Mouse (Mus musculus): Measurements from ENCODE around the gene Tigd3. TPM values are rescaled to one million over a fixed set of nuclear protein-coding genes. Genes with fewer than 3 reads are reported as not detected.

Tigd3 gene
- polyA plus RNA-seq, 1 experiment: 1.3 TPM

DNA sequence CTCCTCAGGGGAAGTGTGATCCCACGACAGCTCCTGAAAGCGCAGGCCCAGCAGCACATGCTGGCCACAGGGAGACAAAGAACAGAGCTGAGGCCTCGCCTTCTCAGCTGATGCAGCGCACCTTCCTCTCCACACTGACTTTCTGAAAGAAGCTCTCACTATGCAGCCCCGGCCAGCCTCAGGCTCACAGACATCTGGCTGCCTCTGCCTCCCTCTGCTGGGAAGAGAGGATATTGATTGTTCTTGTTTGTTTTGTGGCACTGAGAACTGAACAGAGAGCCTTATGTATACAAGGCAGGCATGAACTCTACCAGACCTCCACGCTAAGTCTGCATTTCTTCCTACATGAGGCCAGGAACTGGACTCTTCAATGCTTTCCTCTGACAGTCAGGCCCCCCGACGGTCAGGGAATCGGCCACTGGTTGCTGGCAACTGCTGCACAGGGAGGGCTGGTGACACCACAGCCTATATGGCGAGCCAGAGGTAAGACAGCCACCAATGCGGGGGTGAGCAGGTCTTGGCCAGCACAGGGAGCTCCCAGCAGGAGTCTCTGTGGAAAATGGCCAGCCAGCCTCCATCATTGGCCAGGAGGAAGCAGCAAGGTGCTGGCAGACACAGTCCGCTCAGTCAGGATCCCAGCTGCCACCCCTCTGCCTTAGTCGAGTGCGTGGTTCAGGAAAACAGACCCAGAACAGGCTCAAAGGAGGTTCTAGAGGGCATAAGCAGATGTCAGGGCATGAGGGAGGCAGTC is 31.4 kb downstream of the Tigd3 start:
- TF ChIP-seq CTCF (IDR thresholded peaks at IDR 0.05; ENCODE audit: extremely low read depth, insufficient read depth, insufficient read length, insufficient replicate concordance) (no peak), POLR2A (IDR thresholded peaks at IDR 0.05; ENCODE audit: low read depth, low read length) (no peak)
- Histone ChIP-seq H3K4me3 (ENCODE audit: extremely low read depth, insufficient read depth, insufficient read length) (no peak overlapping the region), H3K36me3 (ENCODE audit: control insufficient read depth, insufficient read depth, low read length) (peaks cover 57% of the 10 kb centered on the region)

GRCm38 (mm10) chr19:5856604-5857003 is 37.3 kb downstream of the Tigd3 start:
- Histone ChIP-seq H3K4me3 (ENCODE audit: extremely low read depth, insufficient read depth, insufficient read length) (no peak overlapping the region), H3K36me3 (ENCODE audit: control insufficient read depth, insufficient read depth, low read length) (peaks cover 42% of the 10 kb centered on the region), H3K4me1 (ENCODE audit: control insufficient read depth, insufficient read depth, insufficient read length) (no peaks in the 10 kb centered on the region), H3K27me3 (ENCODE audit: control insufficient read depth, insufficient read depth, low read length) (no peaks in the 10 kb centered on the region), H3K27ac (ENCODE audit: insufficient read depth, low read length) (no peak overlapping the region)
- TF ChIP-seq POLR2A (IDR thresholded peaks at IDR 0.05; ENCODE audit: low read depth, low read length) (no peak), CTCF (IDR thresholded peaks at IDR 0.05; ENCODE audit: extremely low read depth, insufficient read depth, insufficient read length, insufficient replicate concordance) (no peak)
- DNase-seq (ENCODE audit: low read depth in 1 of 2, low spot score in 2 of 2): no peak
- 94% methylated on average over 9 of the region's 9 CpGs for WGBS

More for the DNA sequence above, 31.4 kb downstream of the Tigd3 start:
- H3K4me1 ChIP-seq (ENCODE audit: control insufficient read depth, insufficient read depth, insufficient read length): no peaks in the 10 kb centered on the region
- H3K27me3 ChIP-seq (ENCODE audit: control insufficient read depth, insufficient read depth, low read length): no peaks in the 10 kb centered on the region
- no peak overlapping the region for H3K27ac ChIP-seq (ENCODE audit: insufficient read depth, low read length)
- WGBS: 97% methylated on average over 14 of the region's 14 CpGs
- no peak for DNase-seq (ENCODE audit: low read depth in 1 of 2, low spot score in 2 of 2)

DNA sequence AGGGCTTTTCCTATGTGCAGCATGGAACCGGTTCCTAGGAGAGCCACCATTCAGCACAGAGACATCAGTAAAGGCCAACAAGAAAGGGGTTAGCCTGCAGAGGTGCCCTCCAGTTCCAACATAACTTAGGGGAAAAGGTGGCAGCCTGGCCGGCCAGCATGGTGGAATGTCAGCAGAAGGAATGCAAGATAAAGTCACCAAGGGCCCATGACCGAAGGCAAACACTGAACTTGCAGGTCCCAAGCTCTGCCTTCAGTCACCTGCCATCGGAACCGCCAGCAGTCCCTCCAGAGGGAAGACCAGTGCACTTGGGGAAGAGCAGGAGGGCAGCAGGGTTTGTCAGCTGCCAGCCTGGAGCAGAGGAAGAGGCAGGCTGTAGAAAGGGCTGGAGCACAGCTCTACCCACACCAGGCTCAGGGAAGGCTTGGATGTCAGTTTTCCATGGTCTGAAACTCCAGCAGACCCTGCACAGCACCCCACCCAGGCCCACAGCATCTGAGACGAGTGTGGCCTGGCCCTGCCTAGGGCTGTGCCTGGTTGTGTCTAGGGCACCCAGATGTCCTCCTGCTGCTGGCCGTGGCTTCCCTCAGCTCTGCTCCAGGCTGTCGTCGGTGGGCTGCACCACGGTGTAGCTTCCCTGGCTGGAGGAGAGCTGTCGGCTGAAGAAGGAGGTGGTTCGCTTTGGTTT is 41.8 kb downstream of the Tigd3 start:
- no peak overlapping the region for H3K4me3 ChIP-seq (ENCODE audit: extremely low read depth, insufficient read depth, insufficient read length)

GRCm38 (mm10) chr19:5851481-5851971 is 42.4 kb downstream of the Tigd3 start:
- WGBS: 79% methylated on average over 5 of the region's 5 CpGs
- peak overlapping the region; percentile 66 for H3K27ac ChIP-seq (ENCODE audit: insufficient read depth, low read length)
- TF ChIP-seq CTCF (IDR thresholded peaks at IDR 0.05; ENCODE audit: extremely low read depth, insufficient read depth, insufficient read length, insufficient replicate concordance) (no peak), POLR2A (IDR thresholded peaks at IDR 0.05; ENCODE audit: low read depth, low read length) (no peak)
- H3K27me3 ChIP-seq (ENCODE audit: control insufficient read depth, insufficient read depth, low read length): no peaks in the 10 kb centered on the region
- peaks cover 21% of the 10 kb centered on the region; the same call in 1 of the 2 replicates for H3K4me1 ChIP-seq (ENCODE audit: control insufficient read depth, insufficient read depth, insufficient read length)
- no peak overlapping the region for H3K4me3 ChIP-seq (ENCODE audit: extremely low read depth, insufficient read depth, insufficient read length)
- H3K36me3 ChIP-seq (ENCODE audit: control insufficient read depth, insufficient read depth, low read length): peaks cover 26% of the 10 kb centered on the region
- DNase-seq (ENCODE audit: low read depth in 1 of 2, low spot score in 2 of 2): no peak

More for the DNA sequence above, 41.8 kb downstream of the Tigd3 start:
- H3K4me1 ChIP-seq (ENCODE audit: control insufficient read depth, insufficient read depth, insufficient read length): peaks cover 21% of the 10 kb centered on the region; the same call in 1 of the 2 replicates
- TF ChIP-seq CTCF (IDR thresholded peaks at IDR 0.05; ENCODE audit: extremely low read depth, insufficient read depth, insufficient read length, insufficient replicate concordance) (no peak), POLR2A (IDR thresholded peaks at IDR 0.05; ENCODE audit: low read depth, low read length) (no peak)
- peaks cover 29% of the 10 kb centered on the region for H3K36me3 ChIP-seq (ENCODE audit: control insufficient read depth, insufficient read depth, low read length)
- no peaks in the 10 kb centered on the region for H3K27me3 ChIP-seq (ENCODE audit: control insufficient read depth, insufficient read depth, low read length)
- H3K27ac ChIP-seq (ENCODE audit: insufficient read depth, low read length): peak overlapping the region; percentile 66; the same call in 1 of the 2 replicates
- WGBS: 91% methylated on average over 12 of the region's 12 CpGs
- no peak for DNase-seq (ENCODE audit: low read depth in 1 of 2, low spot score in 2 of 2)

GRCm38 (mm10) chr19:5850860-5851259 is 43.1 kb downstream of the Tigd3 start:
- H3K27me3 ChIP-seq (ENCODE audit: control insufficient read depth, insufficient read depth, low read length): no peaks in the 10 kb centered on the region
- DNase-seq (ENCODE audit: low read depth in 1 of 2, low spot score in 2 of 2): no peak
- H3K36me3 ChIP-seq (ENCODE audit: control insufficient read depth, insufficient read depth, low read length): peaks cover 22% of the 10 kb centered on the region
- no peak overlapping the region for H3K4me3 ChIP-seq (ENCODE audit: extremely low read depth, insufficient read depth, insufficient read length)
- 89% methylated on average over 3 of the region's 3 CpGs for WGBS
- TF ChIP-seq POLR2A (IDR thresholded peaks at IDR 0.05; ENCODE audit: low read depth, low read length) (no peak), CTCF (IDR thresholded peaks at IDR 0.05; ENCODE audit: extremely low read depth, insufficient read depth, insufficient read length, insufficient replicate concordance) (no peak)
- H3K4me1 ChIP-seq (ENCODE audit: control insufficient read depth, insufficient read depth, insufficient read length): peaks cover 21% of the 10 kb centered on the region; the same call in 1 of the 2 replicates
- no peak overlapping the region for H3K27ac ChIP-seq (ENCODE audit: insufficient read depth, low read length)

DNA sequence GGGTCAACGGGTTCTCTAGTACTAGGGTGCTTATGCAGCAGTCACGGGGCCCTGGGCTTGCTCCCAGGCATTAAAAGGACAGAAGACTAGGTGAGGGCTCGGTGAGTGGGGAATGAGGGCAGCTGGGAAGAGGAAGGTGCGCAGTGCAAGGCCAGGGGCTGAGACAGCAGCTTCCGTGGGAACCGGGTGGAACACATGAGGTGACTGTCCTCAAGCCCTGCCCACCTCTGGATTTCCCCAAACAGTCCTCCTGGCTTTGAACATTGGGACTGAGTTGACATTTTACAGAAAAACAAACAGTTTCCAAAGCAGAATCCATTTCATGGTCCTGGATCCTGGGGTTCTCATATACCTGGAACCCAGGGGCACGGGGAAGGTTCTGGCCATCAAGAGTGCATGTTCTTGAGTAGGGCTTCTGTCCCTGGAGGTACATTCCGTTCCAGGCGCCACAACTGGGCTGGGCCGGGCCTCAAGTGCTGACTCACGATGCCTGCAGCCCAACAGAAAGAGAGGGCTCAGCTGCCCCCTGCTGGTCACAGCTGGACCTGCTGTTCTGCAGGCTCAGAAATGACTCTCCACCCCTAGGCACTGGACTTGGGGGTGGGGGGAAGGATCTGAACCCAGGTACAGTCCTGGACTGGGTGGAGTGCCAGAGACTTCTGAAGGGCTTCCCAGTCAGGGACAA is 44.0 kb downstream of the Tigd3 start:
- no peak overlapping the region for H3K4me3 ChIP-seq (ENCODE audit: extremely low read depth, insufficient read depth, insufficient read length)
- H3K27ac ChIP-seq (ENCODE audit: insufficient read depth, low read length): peak overlapping the region; percentile 99
- DNase-seq (ENCODE audit: low read depth in 1 of 2, low spot score in 2 of 2): peak; percentile 75 to 88
- peak; percentile 98 for TF ChIP-seq CTCF (IDR thresholded peaks at IDR 0.05; ENCODE audit: extremely low read depth, insufficient read depth, insufficient read length, insufficient replicate concordance)
- no peak for TF ChIP-seq POLR2A (IDR thresholded peaks at IDR 0.05; ENCODE audit: low read depth, low read length)
- no peaks in the 10 kb centered on the region for H3K27me3 ChIP-seq (ENCODE audit: control insufficient read depth, insufficient read depth, low read length)
- H3K36me3 ChIP-seq (ENCODE audit: control insufficient read depth, insufficient read depth, low read length): peaks cover 16% of the 10 kb centered on the region
- H3K4me1 ChIP-seq (ENCODE audit: control insufficient read depth, insufficient read depth, insufficient read length): peaks cover 21% of the 10 kb centered on the region; the same call in 1 of the 2 replicates
- WGBS: 11% methylated on average over 11 of the region's 11 CpGs
